Mouse (Mus musculus) embryonic facial prominence, embryonic 12.5 days (tissue): ENCODE data around the gene Kank1. TPM values are rescaled to one million over a fixed set of nuclear protein-coding genes. Genes with fewer than 3 reads are reported as not detected.
"Not testable (repeated sequence)": the region's sequence is repeated elsewhere in the genome, so short reads cannot be mapped to it uniquely, and the experiment has no call there.

Source experiments
- ATAC-seq: fragments of 200-750 bp; cut with Nextera tagmentation; 2 replicates; pipeline ENCODE4 v1.8.0; 2017; ENCODE audit not compliant: insufficient number of reproducible peaks, insufficient read depth, low FRiP score, low TSS enrichment
- H3K27ac ChIP-seq: fragments of 300-500 bp; sonication (generic); 2 replicates; pipeline ENCODE4 v1.5.1; 2016; ENCODE audit warnings: mild to moderate bottlenecking
- H3K27me3 ChIP-seq: fragments of 300-500 bp; sonication (generic); 2 replicates; pipeline ENCODE4 v1.6.1; 2016; ENCODE audit warnings: mild to moderate bottlenecking, moderate library complexity
- H3K36me3 ChIP-seq: fragments of 300-500 bp; sonication (generic); 2 replicates; pipeline ENCODE4 v1.6.1; 2016; ENCODE audit warnings: mild to moderate bottlenecking
- H3K4me1 ChIP-seq: fragments of 300-500 bp; sonication (generic); 2 replicates; pipeline ENCODE4 v1.6.1; 2016
- H3K4me2 ChIP-seq: fragments of 300-500 bp; sonication (generic); replicated peaks from 2 replicates; pipeline ENCODE4 v1.6.1; 2016; ENCODE audit warnings: mild to moderate bottlenecking, moderate library complexity
- H3K4me3 ChIP-seq: fragments of 300-500 bp; sonication (generic); 2 replicates; pipeline ENCODE4 v1.5.1; 2016; ENCODE audit warnings: mild to moderate bottlenecking
- H3K9ac ChIP-seq: fragments of 300-500 bp; sonication (generic); 2 replicates; pipeline ENCODE4 v1.6.1; 2016; ENCODE audit warnings: mild to moderate bottlenecking, moderate library complexity
- H3K9me3 ChIP-seq: fragments of 300-500 bp; sonication (generic); 2 replicates; pipeline ENCODE4 v1.6.1; 2016; ENCODE audit warnings: mild to moderate bottlenecking, moderate library complexity
- WGBS: fragments of 180-500 bp; shearing (Covaris S2); methylation state at CpG from one replicate; pipeline ENCODE4 v1.1.7; 2016; 5-methylcytosine and 5-hydroxymethylcytosine counted together
- polyA plus RNA-seq: library from polyadenylated mRNA; unstranded; fragments of >200 nt; fragmentation: Nextera tagmentation; extraction: Ambion mirVana; gene quantifications from 2 replicates; pipeline ENCODE4 v1.2.1, GENCODE M21; 2016

Gene Kank1
- polyA plus RNA-seq, 1 experiment from 2014 or later, result 27.6 TPM

- H3K9ac ChIP-seq, result no peak overlapping the region
- H3K36me3 ChIP-seq, result no peaks in the 10 kb centered on the region
- no peaks in the 10 kb centered on the region for H3K9me3 ChIP-seq
- ATAC-seq, result no peak
- no peak overlapping the region for H3K4me3 ChIP-seq
- H3K27ac ChIP-seq, result no peak overlapping the region
- WGBS, result 51% methylated on average over 11 of the region's 11 CpGs
- H3K4me2 ChIP-seq, result no peak overlapping the region
- H3K4me1 ChIP-seq, result no peaks in the 10 kb centered on the region
- H3K27me3 ChIP-seq, result no peaks in the 10 kb centered on the region
Measured at GRCm38 (mm10) chr19:25450869-25451629, 214.3 kb downstream of the Kank1 start.

- Histone ChIP-seq H3K4me1 (no peaks in the 10 kb centered on the region), H3K4me3 (no peak overlapping the region), H3K9me3 (no peaks in the 10 kb centered on the region), H3K36me3 (no peaks in the 10 kb centered on the region), H3K4me2 (no peak overlapping the region), H3K27ac (no peak overlapping the region), H3K27me3 (no peaks in the 10 kb centered on the region), H3K9ac (no peak overlapping the region)
- WGBS, result 76% methylated on average over 5 of the region's 5 CpGs
- ATAC-seq, result no peak
Measured at GRCm38 (mm10) chr19:25453146-25453545, 216.4 kb downstream of the Kank1 start.

DNA sequence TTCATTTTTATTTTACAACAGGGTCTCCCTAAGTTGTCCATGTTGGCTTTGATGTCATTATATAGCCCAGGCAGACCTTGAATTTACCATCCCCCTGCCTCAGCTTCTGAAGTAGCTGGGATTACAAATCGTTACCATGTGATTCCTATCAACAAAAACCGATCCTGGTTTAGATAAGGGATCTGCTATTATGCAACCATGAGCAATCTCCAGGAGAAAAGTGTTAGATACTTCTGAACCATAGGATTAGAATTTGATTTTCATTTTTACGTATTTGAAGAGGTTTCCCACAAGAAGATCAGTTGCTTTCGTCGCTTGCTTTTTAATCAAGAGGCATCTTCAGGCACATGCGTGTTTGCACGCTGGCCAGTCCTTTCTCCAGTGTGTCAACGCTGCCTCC is 224.0 kb downstream of the Kank1 start:
- WGBS, result 91% methylated on average over 8 of the region's 8 CpGs
- no peak overlapping the region for H3K4me2 ChIP-seq
- no peak overlapping the region for H3K27ac ChIP-seq
- no peaks in the 10 kb centered on the region for H3K27me3 ChIP-seq
- no peak for ATAC-seq
- no peaks in the 10 kb centered on the region for H3K4me1 ChIP-seq
- H3K9ac ChIP-seq, result no peak overlapping the region
- H3K4me3 ChIP-seq, result no peak overlapping the region
- H3K9me3 ChIP-seq, result no peaks in the 10 kb centered on the region
- no peaks in the 10 kb centered on the region for H3K36me3 ChIP-seq

GRCm38 (mm10) chr19:25461553-25462320 is 225.0 kb downstream of the Kank1 start:
- no peak for ATAC-seq

DNA sequence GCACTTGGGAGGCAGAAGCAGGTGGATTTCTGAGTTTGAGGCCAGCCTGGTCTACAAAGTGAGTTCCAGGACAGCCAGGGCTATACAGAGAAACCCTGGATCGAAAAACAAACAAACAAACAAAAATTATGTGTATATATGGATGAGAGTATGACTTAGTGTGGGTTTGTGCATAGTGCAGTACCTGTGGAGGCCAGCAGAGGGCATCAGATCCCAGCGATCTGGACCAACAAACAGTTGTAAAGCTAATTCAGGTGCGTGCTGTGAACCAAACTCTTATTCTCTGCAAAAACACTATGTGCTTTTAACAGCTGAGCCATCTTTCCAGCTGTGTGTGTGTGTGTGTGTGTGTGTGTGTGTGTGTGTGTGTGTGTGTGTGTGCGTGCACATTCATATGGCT is 239.0 kb downstream of the Kank1 start:
- not testable (repeated sequence) for H3K27ac ChIP-seq, H3K4me2 ChIP-seq, H3K9ac ChIP-seq, H3K27me3 ChIP-seq, ATAC-seq, H3K36me3 ChIP-seq, H3K4me1 ChIP-seq, H3K4me3 ChIP-seq, H3K9me3 ChIP-seq
- WGBS, result 68% methylated on average over 4 of the region's 4 CpGs

More at GRCm38 (mm10) chr19:25461553-25462320, 225.0 kb downstream of the Kank1 start:
- Histone ChIP-seq H3K4me1 (no peaks in the 10 kb centered on the region), H3K27me3 (no peaks in the 10 kb centered on the region), H3K36me3 (no peaks in the 10 kb centered on the region), H3K4me3 (no peak overlapping the region), H3K27ac (no peak overlapping the region), H3K9me3 (no peaks in the 10 kb centered on the region), H3K4me2 (no peak overlapping the region), H3K9ac (no peak overlapping the region)
- WGBS, result 65% methylated on average over 20 of the region's 20 CpGs

DNA sequence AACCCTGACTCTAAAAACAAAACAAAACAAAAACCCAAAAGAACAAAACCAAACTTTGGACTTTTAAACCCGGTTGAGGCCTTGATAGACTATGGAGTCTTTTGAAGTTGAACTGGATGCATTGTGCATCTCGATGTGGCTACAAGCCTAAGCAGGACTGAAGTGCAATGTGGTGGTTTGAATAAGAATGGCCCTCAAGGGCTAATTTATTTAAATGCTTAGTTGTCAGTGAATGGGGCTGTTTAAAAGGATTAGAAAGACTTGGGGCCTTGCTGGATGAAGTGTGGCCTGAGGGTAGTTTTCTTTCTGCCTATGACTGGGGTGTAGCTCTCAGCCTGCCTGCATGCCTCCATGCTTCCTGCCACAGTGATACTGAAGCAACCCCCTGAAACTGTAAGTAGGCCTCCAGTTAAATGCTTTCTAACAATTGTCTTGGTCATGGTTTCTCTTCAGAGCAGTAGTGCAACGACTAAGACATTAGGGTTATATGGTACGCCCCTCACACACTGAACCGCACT is 242.4 kb downstream of the Kank1 start:
- H3K9me3 ChIP-seq, result no peaks in the 10 kb centered on the region

DNA sequence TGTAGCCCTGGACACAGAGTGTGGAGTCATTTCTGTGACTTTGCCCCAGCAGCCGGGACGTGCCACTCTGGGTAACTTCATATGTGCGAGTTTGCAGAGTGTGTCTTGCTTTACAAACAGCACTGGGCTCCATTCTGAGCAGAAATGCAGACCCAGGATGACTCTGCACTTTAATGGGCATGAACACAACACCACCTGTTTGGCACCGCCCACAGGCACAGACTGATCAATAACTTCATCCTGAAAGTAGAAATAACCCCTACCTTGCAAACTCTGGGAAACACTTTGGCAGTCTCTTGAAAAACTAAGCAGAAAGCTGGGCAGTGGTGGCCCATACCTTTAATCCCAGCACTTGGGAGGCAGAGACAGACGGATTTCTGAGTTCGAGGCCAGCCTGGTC is 244.0 kb downstream of the Kank1 start:
- Histone ChIP-seq H3K27ac (no peak overlapping the region), H3K9ac (no peak overlapping the region), H3K27me3 (peaks cover 2% of the 10 kb centered on the region), H3K36me3 (no peaks in the 10 kb centered on the region), H3K4me3 (no peak overlapping the region), H3K9me3 (no peaks in the 10 kb centered on the region), H3K4me2 (no peak overlapping the region), H3K4me1 (no peaks in the 10 kb centered on the region)
- ATAC-seq, result no peak
- WGBS, result 88% methylated on average over 6 of the region's 6 CpGs

More for the DNA sequence above, 242.4 kb downstream of the Kank1 start:
- no peaks in the 10 kb centered on the region for H3K4me1 ChIP-seq
- H3K4me3 ChIP-seq, result no peak overlapping the region
- H3K27ac ChIP-seq, result no peak overlapping the region
- no peaks in the 10 kb centered on the region for H3K36me3 ChIP-seq
- H3K27me3 ChIP-seq, result no peaks in the 10 kb centered on the region
- 72% methylated on average over 5 of the region's 5 CpGs for WGBS
- no peak for ATAC-seq
- no peak overlapping the region for H3K4me2 ChIP-seq
- no peak overlapping the region for H3K9ac ChIP-seq

Other genes starting within 250 kb of the Kank1 start
- 2.9 TPM in 2 replicates for gene Dock8, start 237.4 kb upstream of the Kank1 start, polyA plus RNA-seq